Mouse (Mus musculus) T-cell, adult 2 months (primary cell): Measurements from ENCODE around the gene Fam219a.
A peak's percentile ranks its signal among the peaks of the same experiment; 100 is the strongest.

Experiments used
- DNase-seq: peaks from one replicate; pipeline ENCODE4 v3.0.0; 2022; ENCODE audit warnings: low spot score

The Fam219a gene

DNA sequence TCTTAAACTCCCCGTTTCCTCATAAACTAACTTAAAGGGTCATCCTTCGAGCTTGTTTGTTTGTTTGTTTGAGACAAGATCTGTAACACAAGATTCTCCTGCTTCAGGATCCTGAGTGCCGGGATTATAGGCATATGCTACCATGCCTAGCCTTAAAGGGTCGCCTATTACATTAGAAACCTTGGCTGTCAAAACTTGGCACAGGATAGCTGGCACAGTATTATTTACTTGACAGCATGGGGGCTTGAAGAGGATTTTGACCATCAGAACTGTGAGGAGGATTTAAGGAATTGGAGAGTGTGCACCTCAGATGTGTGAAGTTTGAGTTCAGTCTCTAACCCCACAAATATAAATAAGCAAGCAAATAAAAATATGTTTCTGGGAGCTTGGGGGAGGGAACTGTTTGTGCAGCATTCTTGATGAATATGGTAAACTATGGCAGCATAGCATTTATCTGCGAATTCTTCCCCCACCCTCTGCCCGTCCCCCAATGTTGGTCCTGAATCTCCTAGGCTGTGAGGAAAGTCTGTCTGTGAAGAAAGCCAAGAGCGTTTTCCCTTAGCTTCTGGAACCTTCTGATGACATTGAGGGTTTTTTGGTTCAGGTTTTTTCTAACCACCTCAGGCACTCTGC lies 99.2 kb downstream of the Fam219a start:
- DNase-seq: no peak

DNA sequence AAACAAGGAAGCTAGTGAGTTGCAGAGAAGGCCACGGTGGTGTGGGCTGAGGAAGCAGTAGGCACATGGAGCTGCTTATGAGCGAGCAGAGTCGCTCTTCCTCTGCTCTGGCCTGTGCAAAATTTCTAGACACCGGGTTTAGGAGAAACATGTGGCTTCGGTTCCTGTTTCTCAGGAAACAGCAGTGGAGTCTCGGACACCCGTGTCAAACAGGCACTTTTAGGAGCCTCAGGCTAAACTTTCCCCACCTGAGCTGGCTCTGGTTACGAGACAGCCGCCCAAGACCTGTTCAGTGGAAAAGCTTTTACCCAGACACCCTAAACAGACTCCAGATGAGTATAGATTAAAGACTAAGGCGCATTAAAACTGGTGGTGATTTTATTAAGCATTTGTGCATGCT lies 100.1 kb downstream of the Fam219a start:
- no peak for DNase-seq

DNA sequence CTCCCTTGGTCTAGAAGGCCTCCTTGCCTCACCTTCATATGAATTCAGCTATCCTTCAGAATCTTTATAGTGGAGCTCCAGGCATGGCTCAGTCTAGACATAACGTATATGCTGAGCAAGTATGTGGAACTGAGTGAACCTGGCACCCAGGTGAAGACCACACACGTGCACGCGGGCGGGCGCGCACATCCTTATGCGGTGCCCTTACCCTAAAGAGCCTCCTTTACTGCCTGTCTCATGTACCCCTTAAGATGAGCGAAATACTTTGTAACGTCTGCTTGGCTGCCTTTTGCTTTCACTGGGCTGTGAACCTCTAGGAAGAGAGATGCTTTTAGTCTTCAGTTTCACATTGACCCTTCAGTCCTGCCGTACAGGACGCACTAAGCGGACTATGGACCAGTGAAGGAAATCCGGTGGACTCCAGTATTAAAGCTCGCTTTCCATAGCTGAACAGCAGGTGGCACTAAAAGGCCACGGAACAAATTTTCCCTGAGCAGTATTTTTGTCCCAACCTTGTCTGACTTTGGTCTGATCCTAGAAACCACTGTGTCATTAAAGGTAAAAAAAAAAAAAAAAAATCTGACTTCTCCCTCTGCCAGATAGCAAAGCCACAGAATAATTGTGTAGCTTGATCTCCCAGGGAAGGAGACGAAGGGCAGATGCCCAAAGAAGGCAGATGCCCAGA lies 100.8 kb downstream of the Fam219a start:
- peak; percentile 13 for DNase-seq
